Mouse (Mus musculus): Measurements from ENCODE around the gene Kif13a. TPM values are rescaled to one million over a fixed set of nuclear protein-coding genes. Genes with fewer than 3 reads are reported as not detected.

The Kif13a gene
- polyA plus RNA-seq, 1 experiment from 2014 or later, result 7.9 TPM

DNA sequence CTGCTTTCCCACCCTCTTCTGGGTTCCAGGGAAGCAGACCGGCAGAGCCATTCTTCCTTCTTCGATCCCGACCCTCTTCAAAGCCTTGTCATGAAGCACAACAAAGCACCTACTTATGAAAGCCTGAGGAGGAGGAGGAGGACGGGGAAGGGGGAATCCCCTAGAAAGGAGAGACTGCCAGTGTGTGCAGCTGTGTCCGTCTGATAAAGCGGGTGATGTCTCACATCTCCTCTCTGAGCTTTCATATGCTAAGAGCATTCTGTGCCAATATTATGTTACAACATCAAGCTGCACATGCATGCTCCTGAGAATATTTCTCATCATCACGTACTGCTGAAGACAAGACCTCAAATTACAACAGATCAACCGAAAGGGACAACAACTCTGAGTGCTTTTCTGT lies 107.5 kb downstream of the Kif13a start:
- Histone ChIP-seq H3K27ac (ENCODE audit: low read length) (no peak overlapping the region), H3K36me3 (ENCODE audit: control insufficient read depth, insufficient read depth, low read length) (peaks cover 12% of the 10 kb centered on the region), H3K27me3 (ENCODE audit: control insufficient read depth, insufficient read depth, low read length) (no peaks in the 10 kb centered on the region), H3K4me2 (ENCODE audit: low read depth, low read length) (no peak overlapping the region), H3K4me1 (ENCODE audit: control insufficient read depth, insufficient read depth, low read length) (peaks cover 3% of the 10 kb centered on the region; the same call in 1 of the 2 replicates), H3K9me3 (replicated peaks; ENCODE audit: control insufficient read depth, low read length) (peaks cover 5% of the 10 kb centered on the region), H3K9ac (ENCODE audit: low read length) (no peak overlapping the region), H3K4me3 (replicated peaks; ENCODE audit: low read length) (no peak overlapping the region)
- ATAC-seq (ENCODE audit: insufficient read depth, low FRiP score), result no peak
- 80% methylated on average over 8 of the region's 8 CpGs for WGBS

DNA sequence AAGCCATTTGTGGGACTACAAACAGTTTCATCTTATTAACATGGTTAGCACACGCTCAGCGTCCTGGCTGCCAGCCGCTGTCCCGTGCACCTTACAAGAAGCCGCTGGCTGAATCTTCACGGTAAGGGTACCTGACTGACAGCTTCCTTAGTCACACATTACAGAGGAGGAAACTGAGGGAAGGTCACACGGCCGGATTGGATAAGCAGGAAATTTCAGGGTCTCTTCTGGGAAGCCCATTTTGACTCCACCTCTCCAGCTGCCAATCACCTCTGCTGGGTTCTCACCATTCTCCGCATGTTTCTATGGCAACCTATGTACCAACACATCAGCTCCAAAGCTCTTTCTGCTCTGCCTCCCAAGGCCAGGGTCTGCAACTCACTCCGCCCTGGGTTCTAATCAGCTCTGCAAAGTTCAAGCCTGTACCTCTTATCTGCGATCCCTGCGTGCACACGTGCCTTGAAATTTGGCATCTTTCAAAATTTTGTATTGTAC lies 109.9 kb downstream of the Kif13a start:
- WGBS, result 56% methylated on average over 13 of the region's 13 CpGs

DNA sequence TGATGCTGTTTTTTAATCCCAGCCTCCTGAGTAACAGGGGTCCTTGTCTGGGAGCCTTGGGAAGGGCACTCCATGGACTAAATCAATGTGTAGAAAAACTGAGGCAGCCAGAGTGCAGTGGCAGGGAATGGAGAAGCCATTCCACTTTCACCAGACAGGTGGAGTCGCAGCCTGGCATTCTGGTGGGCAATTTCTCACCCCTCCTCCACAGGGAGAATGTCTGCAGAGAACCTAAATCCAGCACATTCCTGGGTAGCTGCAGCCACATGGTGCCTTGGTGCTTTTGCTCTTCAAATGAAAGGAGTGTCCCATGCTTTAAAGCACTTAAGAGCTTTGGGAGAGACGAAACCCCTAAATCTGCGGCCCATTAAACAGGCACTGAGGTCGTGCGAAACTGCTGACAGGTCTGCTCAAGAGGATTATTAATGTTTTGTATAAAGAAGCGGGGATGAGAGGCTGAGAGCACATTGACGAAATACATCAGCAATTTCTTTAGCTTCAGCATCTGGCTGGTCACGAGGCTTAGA lies 110.4 kb downstream of the Kif13a start:
- Histone ChIP-seq H3K4me1 (ENCODE audit: control insufficient read depth, insufficient read depth, low read length) (peaks cover 3% of the 10 kb centered on the region; the same call in 1 of the 2 replicates), H3K27ac (ENCODE audit: low read length) (no peak overlapping the region), H3K36me3 (ENCODE audit: control insufficient read depth, insufficient read depth, low read length) (no peaks in the 10 kb centered on the region), H3K4me2 (ENCODE audit: low read depth, low read length) (no peak overlapping the region), H3K9ac (ENCODE audit: low read length) (no peak overlapping the region), H3K9me3 (replicated peaks; ENCODE audit: control insufficient read depth, low read length) (no peaks in the 10 kb centered on the region), H3K4me3 (replicated peaks; ENCODE audit: low read length) (no peak overlapping the region), H3K27me3 (ENCODE audit: control insufficient read depth, insufficient read depth, low read length) (no peaks in the 10 kb centered on the region)
- WGBS, result 35% methylated on average over 8 of the region's 8 CpGs
- no peak for ATAC-seq (ENCODE audit: insufficient read depth, low FRiP score)

More for the DNA sequence above, 109.9 kb downstream of the Kif13a start:
- Histone ChIP-seq H3K9ac (ENCODE audit: low read length) (no peak overlapping the region), H3K4me1 (ENCODE audit: control insufficient read depth, insufficient read depth, low read length) (peaks cover 3% of the 10 kb centered on the region; the same call in 1 of the 2 replicates), H3K9me3 (replicated peaks; ENCODE audit: control insufficient read depth, low read length) (no peaks in the 10 kb centered on the region), H3K4me2 (ENCODE audit: low read depth, low read length) (no peak overlapping the region), H3K36me3 (ENCODE audit: control insufficient read depth, insufficient read depth, low read length) (0 out of 2 replicates have a peak, but pooled peaks cover under 1% of the 10 kb centered on the region), H3K27me3 (ENCODE audit: control insufficient read depth, insufficient read depth, low read length) (no peaks in the 10 kb centered on the region), H3K4me3 (replicated peaks; ENCODE audit: low read length) (no peak overlapping the region), H3K27ac (ENCODE audit: low read length) (no peak overlapping the region)
- ATAC-seq (ENCODE audit: insufficient read depth, low FRiP score), result no peak

DNA sequence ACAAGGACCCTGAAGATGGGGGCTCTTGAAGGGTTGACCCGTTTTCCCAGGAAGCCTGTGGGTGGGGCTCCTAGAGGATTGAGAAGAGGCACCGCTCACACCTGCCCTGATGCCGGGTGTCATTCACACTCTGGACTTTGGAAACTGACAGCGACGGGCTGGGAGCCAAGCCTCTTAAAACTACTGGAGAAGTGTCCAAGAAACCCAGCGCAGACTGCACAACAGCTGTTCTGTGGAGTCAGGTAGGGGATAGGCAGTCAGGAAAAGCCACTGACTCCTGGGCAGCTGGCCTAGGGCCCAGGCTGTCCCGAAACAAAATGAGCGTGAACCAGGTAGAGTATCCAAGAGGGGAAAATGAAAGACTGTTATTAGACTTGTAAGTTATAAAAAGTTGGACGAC lies 111.3 kb downstream of the Kif13a start:
- no peak overlapping the region for H3K9ac ChIP-seq (ENCODE audit: low read length)
- ATAC-seq (ENCODE audit: insufficient read depth, low FRiP score), result no peak
- H3K27ac ChIP-seq (ENCODE audit: low read length), result no peak overlapping the region
- no peaks in the 10 kb centered on the region for H3K27me3 ChIP-seq (ENCODE audit: control insufficient read depth, insufficient read depth, low read length)
- WGBS, result 64% methylated on average over 9 of the region's 9 CpGs
- H3K4me2 ChIP-seq (ENCODE audit: low read depth, low read length), result no peak overlapping the region
- H3K4me1 ChIP-seq (ENCODE audit: control insufficient read depth, insufficient read depth, low read length), result peaks cover 3% of the 10 kb centered on the region; the same call in 1 of the 2 replicates
- H3K9me3 ChIP-seq (replicated peaks; ENCODE audit: control insufficient read depth, low read length), result no peaks in the 10 kb centered on the region
- H3K36me3 ChIP-seq (ENCODE audit: control insufficient read depth, insufficient read depth, low read length), result no peaks in the 10 kb centered on the region
- H3K4me3 ChIP-seq (replicated peaks; ENCODE audit: low read length), result no peak overlapping the region

DNA sequence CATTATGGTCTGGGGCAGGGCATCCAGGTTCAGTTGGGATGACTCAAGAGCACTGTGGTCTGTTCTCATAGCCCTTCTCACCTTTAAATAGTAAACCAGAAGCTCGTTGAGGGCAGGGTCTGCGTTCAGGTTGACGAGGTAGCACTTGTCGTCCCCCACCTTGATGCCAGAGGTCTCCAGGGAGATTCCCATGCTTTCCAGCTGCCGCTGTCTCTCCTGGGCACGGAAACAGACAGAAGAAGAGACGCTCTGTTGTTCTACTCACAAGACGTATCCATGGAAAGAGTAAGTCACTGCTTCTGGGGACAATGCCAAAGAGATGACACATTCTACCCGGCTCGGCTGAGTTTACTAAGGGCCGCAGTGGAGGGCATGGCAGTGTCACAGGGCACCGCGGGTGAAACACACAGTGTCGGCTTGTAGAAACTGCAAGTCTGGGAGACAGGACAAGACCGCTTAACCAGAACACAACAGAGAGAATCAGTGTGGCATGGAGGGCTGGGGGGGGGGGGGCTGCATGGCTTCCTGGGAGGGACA lies 117.0 kb downstream of the Kif13a start:
- no peaks in the 10 kb centered on the region for H3K4me1 ChIP-seq (ENCODE audit: control insufficient read depth, insufficient read depth, low read length)
- H3K4me3 ChIP-seq (replicated peaks; ENCODE audit: low read length), result no peak overlapping the region
- no peak overlapping the region for H3K9ac ChIP-seq (ENCODE audit: low read length)
- H3K9me3 ChIP-seq (replicated peaks; ENCODE audit: control insufficient read depth, low read length), result no peaks in the 10 kb centered on the region
- H3K27me3 ChIP-seq (ENCODE audit: control insufficient read depth, insufficient read depth, low read length), result no peaks in the 10 kb centered on the region
- WGBS, result 89% methylated on average over 15 of the region's 15 CpGs
- no peak for ATAC-seq (ENCODE audit: insufficient read depth, low FRiP score)
- peaks cover 11% of the 10 kb centered on the region; the same call in 1 of the 2 replicates for H3K36me3 ChIP-seq (ENCODE audit: control insufficient read depth, insufficient read depth, low read length)
- no peak overlapping the region for H3K4me2 ChIP-seq (ENCODE audit: low read depth, low read length)
- no peak overlapping the region for H3K27ac ChIP-seq (ENCODE audit: low read length)

DNA sequence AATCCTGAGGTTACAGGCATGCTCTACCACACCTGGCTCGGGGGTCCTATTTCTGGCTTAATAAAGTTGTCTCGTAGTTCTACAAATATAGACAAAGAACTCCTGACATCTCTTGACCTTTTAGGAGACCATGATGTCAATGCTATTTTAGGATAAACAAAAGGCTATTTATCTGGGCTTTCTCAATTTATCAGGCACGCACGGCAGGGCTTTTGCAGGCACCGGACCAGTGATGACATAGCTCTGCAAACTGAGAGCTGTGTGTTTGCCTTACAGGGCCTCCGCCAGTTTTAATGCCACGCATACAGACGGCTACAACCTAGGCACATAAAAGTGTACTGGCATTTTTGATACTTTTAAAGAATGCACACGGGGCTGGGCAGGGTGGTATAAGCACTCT lies 118.0 kb downstream of the Kif13a start:
- Histone ChIP-seq H3K27ac (ENCODE audit: low read length) (no peak overlapping the region), H3K27me3 (ENCODE audit: control insufficient read depth, insufficient read depth, low read length) (no peaks in the 10 kb centered on the region), H3K4me1 (ENCODE audit: control insufficient read depth, insufficient read depth, low read length) (no peaks in the 10 kb centered on the region), H3K4me3 (replicated peaks; ENCODE audit: low read length) (no peak overlapping the region), H3K9ac (ENCODE audit: low read length) (no peak overlapping the region), H3K9me3 (replicated peaks; ENCODE audit: control insufficient read depth, low read length) (no peaks in the 10 kb centered on the region), H3K36me3 (ENCODE audit: control insufficient read depth, insufficient read depth, low read length) (peaks cover 11% of the 10 kb centered on the region; the same call in 1 of the 2 replicates), H3K4me2 (ENCODE audit: low read depth, low read length) (no peak overlapping the region)
- WGBS, result 47% methylated on average over 9 of the region's 9 CpGs
- ATAC-seq (ENCODE audit: insufficient read depth, low FRiP score), result no peak

DNA sequence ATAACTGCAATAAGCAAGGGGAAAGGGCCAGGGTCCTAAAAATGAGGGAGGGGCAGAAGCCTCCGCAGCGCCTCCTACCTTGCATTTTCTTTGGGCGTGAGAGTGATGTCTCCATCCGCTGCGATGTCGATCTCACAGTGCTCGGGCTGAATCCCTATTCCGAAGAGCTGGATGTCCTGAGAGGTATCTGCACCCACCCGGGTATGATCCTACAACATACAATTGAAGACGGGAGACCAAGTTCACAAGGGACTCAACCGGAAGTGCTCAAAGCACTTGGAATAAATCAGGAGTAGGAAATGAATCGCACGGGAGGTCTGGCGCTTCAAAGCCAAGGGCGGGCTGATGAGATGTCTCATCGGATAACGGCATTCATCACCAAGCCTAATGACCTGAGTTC lies 119.1 kb downstream of the Kif13a start:
- Histone ChIP-seq H3K27ac (ENCODE audit: low read length) (no peak overlapping the region), H3K36me3 (ENCODE audit: control insufficient read depth, insufficient read depth, low read length) (peaks cover 11% of the 10 kb centered on the region; the same call in 1 of the 2 replicates)

DNA sequence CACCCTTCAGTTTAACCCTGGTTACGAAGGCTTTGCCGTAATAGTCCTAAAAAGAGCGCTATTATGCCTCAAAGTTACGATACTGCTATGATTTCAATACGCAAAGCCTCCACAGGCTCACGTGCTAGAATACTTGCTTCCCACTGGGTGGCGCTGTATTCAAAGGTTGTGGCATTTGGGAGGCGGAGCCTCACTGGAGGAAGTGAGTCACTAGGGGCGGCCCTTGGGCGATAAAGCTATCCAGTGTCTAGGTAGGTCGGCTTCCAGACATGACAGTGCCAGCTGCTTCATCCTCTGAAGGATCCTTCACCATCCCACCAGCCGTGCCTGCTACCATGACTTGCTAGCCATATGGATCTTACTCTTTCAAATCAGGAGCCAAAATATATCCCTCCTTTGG lies 119.6 kb downstream of the Kif13a start:
- H3K4me1 ChIP-seq (ENCODE audit: control insufficient read depth, insufficient read depth, low read length), result no peaks in the 10 kb centered on the region
- ATAC-seq (ENCODE audit: insufficient read depth, low FRiP score), result no peak
- H3K9ac ChIP-seq (ENCODE audit: low read length), result no peak overlapping the region
- H3K4me3 ChIP-seq (replicated peaks; ENCODE audit: low read length), result no peak overlapping the region
- no peaks in the 10 kb centered on the region for H3K27me3 ChIP-seq (ENCODE audit: control insufficient read depth, insufficient read depth, low read length)
- H3K4me2 ChIP-seq (ENCODE audit: low read depth, low read length), result no peak overlapping the region
- WGBS, result 90% methylated on average over 12 of the region's 12 CpGs
- H3K9me3 ChIP-seq (replicated peaks; ENCODE audit: control insufficient read depth, low read length), result no peaks in the 10 kb centered on the region
- peaks cover 11% of the 10 kb centered on the region; the same call in 1 of the 2 replicates for H3K36me3 ChIP-seq (ENCODE audit: control insufficient read depth, insufficient read depth, low read length)
- no peak overlapping the region for H3K27ac ChIP-seq (ENCODE audit: low read length)

More for the DNA sequence above, 119.1 kb downstream of the Kif13a start:
- Histone ChIP-seq H3K27me3 (ENCODE audit: control insufficient read depth, insufficient read depth, low read length) (no peaks in the 10 kb centered on the region), H3K4me3 (replicated peaks; ENCODE audit: low read length) (no peak overlapping the region), H3K9ac (ENCODE audit: low read length) (no peak overlapping the region), H3K4me2 (ENCODE audit: low read depth, low read length) (no peak overlapping the region), H3K9me3 (replicated peaks; ENCODE audit: control insufficient read depth, low read length) (no peaks in the 10 kb centered on the region), H3K4me1 (ENCODE audit: control insufficient read depth, insufficient read depth, low read length) (no peaks in the 10 kb centered on the region)
- ATAC-seq (ENCODE audit: insufficient read depth, low FRiP score), result no peak
- WGBS, result 95% methylated on average over 17 of the region's 17 CpGs

DNA sequence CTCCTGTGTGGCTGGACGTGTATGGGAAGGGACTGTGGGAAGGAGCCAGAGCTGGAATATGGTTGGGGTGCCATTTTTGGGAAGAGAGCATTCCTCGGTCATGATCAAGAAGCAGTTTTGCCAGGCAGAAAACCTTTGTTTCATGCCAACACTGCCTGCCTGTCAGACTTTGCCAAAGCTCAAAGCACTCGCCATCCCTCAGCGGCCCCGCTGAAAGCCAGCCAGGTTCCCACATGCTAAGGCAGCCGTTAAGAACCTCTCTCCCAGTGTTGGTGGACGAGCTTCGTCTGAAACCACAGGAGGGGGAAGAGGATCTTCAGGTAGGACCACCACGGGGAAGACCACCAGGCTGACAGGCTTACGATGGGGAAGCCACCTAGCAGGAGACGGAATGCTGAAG lies 121.8 kb downstream of the Kif13a start:
- Histone ChIP-seq H3K27ac (ENCODE audit: low read length) (no peak overlapping the region), H3K4me3 (replicated peaks; ENCODE audit: low read length) (no peak overlapping the region), H3K36me3 (ENCODE audit: control insufficient read depth, insufficient read depth, low read length) (peaks cover 11% of the 10 kb centered on the region; the same call in 1 of the 2 replicates), H3K9ac (ENCODE audit: low read length) (no peak overlapping the region), H3K4me2 (ENCODE audit: low read depth, low read length) (no peak overlapping the region), H3K9me3 (replicated peaks; ENCODE audit: control insufficient read depth, low read length) (no peaks in the 10 kb centered on the region), H3K27me3 (ENCODE audit: control insufficient read depth, insufficient read depth, low read length) (no peaks in the 10 kb centered on the region), H3K4me1 (ENCODE audit: control insufficient read depth, insufficient read depth, low read length) (no peaks in the 10 kb centered on the region)
- no peak for ATAC-seq (ENCODE audit: insufficient read depth, low FRiP score)
- WGBS, result 92% methylated on average over 11 of the region's 11 CpGs
